Mouse (Mus musculus): ENCODE results near the gene Ocel1. TPM values are rescaled to one million over a fixed set of nuclear protein-coding genes. Genes with fewer than 3 reads are reported as not detected.

Gene Ocel1
- polyA plus RNA-seq, 1 experiment from 2014 or later: 5.3 TPM

DNA sequence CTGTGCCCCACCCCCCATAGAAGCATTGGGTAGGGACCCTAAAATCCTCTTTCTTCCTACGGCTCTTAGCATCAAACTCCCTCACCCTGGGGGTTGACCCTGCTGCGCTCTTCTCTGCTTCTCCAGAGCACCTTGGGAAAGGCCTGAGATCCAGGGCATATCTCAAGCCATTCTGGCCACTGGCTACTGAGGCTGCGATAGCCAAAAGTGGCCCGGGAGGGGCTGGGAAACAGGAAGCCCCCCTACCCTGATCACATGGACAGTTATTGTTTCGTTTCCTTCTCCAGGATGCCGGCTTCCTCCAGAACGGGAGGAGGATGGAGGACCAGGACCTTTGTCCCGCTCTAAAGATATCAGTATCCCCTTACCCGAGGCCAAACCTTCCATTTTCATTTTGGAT is 24.5 kb downstream of the Ocel1 start, which contains the start of gene Ushbp1:
Ushbp1 (minus strand) TSS at position 174 of the 400 bp plus-strand sequence.
- H3K27ac ChIP-seq (ENCODE audit: low read length): peak within 1 kb of the TSS; percentile 70
- H3K4me1 ChIP-seq (ENCODE audit: control insufficient read depth, insufficient read depth, low read length): peaks cover 10% of the 10 kb centered on the region
- H3K9ac ChIP-seq (ENCODE audit: low read depth, low read length): no peak within 1 kb of the TSS
- H3K4me3 ChIP-seq (ENCODE audit: low read depth, low read length): peak within 1 kb of the TSS; percentile 72
- H3K4me2 ChIP-seq (ENCODE audit: low read length): peak within 1 kb of the TSS; percentile 97
- WGBS: 84% methylated on average over 9 of the region's 9 CpGs
- no peak for ATAC-seq
- no peaks in the 10 kb centered on the region for H3K27me3 ChIP-seq (ENCODE audit: control insufficient read depth, insufficient read depth, low read depth, low read length)
- no peaks in the 10 kb centered on the region for H3K9me3 ChIP-seq (replicated peaks; ENCODE audit: control insufficient read depth, low read length, poor library complexity, severe bottlenecking)
- H3K36me3 ChIP-seq (ENCODE audit: control insufficient read depth, insufficient read depth, low read length): peaks cover 4% of the 10 kb centered on the region; the same call in 1 of the 2 replicates

- peaks cover 4% of the 10 kb centered on the region; the same call in 1 of the 2 replicates for H3K36me3 ChIP-seq (ENCODE audit: control insufficient read depth, insufficient read depth, low read length)
- H3K4me1 ChIP-seq (ENCODE audit: control insufficient read depth, insufficient read depth, low read length): peaks cover 10% of the 10 kb centered on the region
- peak within 1 kb of the TSS; percentile 70 for H3K27ac ChIP-seq (ENCODE audit: low read length)
- peak within 1 kb of the TSS; percentile 72 for H3K4me3 ChIP-seq (ENCODE audit: low read depth, low read length)
- H3K9me3 ChIP-seq (replicated peaks; ENCODE audit: control insufficient read depth, low read length, poor library complexity, severe bottlenecking): no peaks in the 10 kb centered on the region
- H3K27me3 ChIP-seq (ENCODE audit: control insufficient read depth, insufficient read depth, low read depth, low read length): no peaks in the 10 kb centered on the region
- peak; percentile 98 for ATAC-seq
- H3K4me2 ChIP-seq (ENCODE audit: low read length): peak within 1 kb of the TSS; percentile 97
- peak within 1 kb of the TSS; percentile 80 for H3K9ac ChIP-seq (ENCODE audit: low read depth, low read length)
- WGBS: under 1% methylated on average over 34 of the region's 34 CpGs
Observed at GRCm38 (mm10) chr8:71396639-71397305, 25.7 kb downstream of the Ocel1 start, which contains the start of gene Babam1. Babam1 (plus strand) TSS chr8:71396861.

GRCm38 (mm10) chr8:71397701-71398100 is 26.6 kb downstream of the Ocel1 start:
- no peak for ATAC-seq
- H3K4me2 ChIP-seq (ENCODE audit: low read length): peak overlapping the region; percentile 97
- peaks cover 4% of the 10 kb centered on the region; the same call in 1 of the 2 replicates for H3K36me3 ChIP-seq (ENCODE audit: control insufficient read depth, insufficient read depth, low read length)
- WGBS: 89% methylated on average over 12 of the region's 12 CpGs
- 0 out of 2 replicates have a peak overlapping the region, but pooled peaks have one; percentile 80 for H3K9ac ChIP-seq (ENCODE audit: low read depth, low read length)
- H3K4me1 ChIP-seq (ENCODE audit: control insufficient read depth, insufficient read depth, low read length): peaks cover 10% of the 10 kb centered on the region
- no peak overlapping the region for H3K27ac ChIP-seq (ENCODE audit: low read length)
- no peaks in the 10 kb centered on the region for H3K9me3 ChIP-seq (replicated peaks; ENCODE audit: control insufficient read depth, low read length, poor library complexity, severe bottlenecking)
- peak overlapping the region; percentile 72 for H3K4me3 ChIP-seq (ENCODE audit: low read depth, low read length)
- no peaks in the 10 kb centered on the region for H3K27me3 ChIP-seq (ENCODE audit: control insufficient read depth, insufficient read depth, low read depth, low read length)

- WGBS: 98% methylated on average over 2 of the region's 2 CpGs
- no peaks in the 10 kb centered on the region for H3K27me3 ChIP-seq (ENCODE audit: control insufficient read depth, insufficient read depth, low read depth, low read length)
- no peak overlapping the region for H3K27ac ChIP-seq (ENCODE audit: low read length)
- H3K4me3 ChIP-seq (ENCODE audit: low read depth, low read length): no peak overlapping the region
- peaks cover 4% of the 10 kb centered on the region; the same call in 1 of the 2 replicates for H3K36me3 ChIP-seq (ENCODE audit: control insufficient read depth, insufficient read depth, low read length)
- no peak for ATAC-seq
- no peak overlapping the region for H3K9ac ChIP-seq (ENCODE audit: low read depth, low read length)
- H3K4me2 ChIP-seq (ENCODE audit: low read length): no peak overlapping the region
- no peaks in the 10 kb centered on the region for H3K9me3 ChIP-seq (replicated peaks; ENCODE audit: control insufficient read depth, low read length, poor library complexity, severe bottlenecking)
- peaks cover 13% of the 10 kb centered on the region for H3K4me1 ChIP-seq (ENCODE audit: control insufficient read depth, insufficient read depth, low read length)
Observed at GRCm38 (mm10) chr8:71400826-71401225, 29.7 kb downstream of the Ocel1 start.

- no peak for ATAC-seq
Observed at GRCm38 (mm10) chr8:71401454-71401853, 30.4 kb downstream of the Ocel1 start.

GRCm38 (mm10) chr8:71402446-71402964 is 31.4 kb downstream of the Ocel1 start:
- WGBS: 88% methylated on average over 9 of the region's 9 CpGs
- H3K36me3 ChIP-seq (ENCODE audit: control insufficient read depth, insufficient read depth, low read length): peaks cover 4% of the 10 kb centered on the region; the same call in 1 of the 2 replicates
- no peak for ATAC-seq
- no peak overlapping the region for H3K4me3 ChIP-seq (ENCODE audit: low read depth, low read length)
- no peaks in the 10 kb centered on the region for H3K27me3 ChIP-seq (ENCODE audit: control insufficient read depth, insufficient read depth, low read depth, low read length)
- no peaks in the 10 kb centered on the region for H3K9me3 ChIP-seq (replicated peaks; ENCODE audit: control insufficient read depth, low read length, poor library complexity, severe bottlenecking)
- H3K4me2 ChIP-seq (ENCODE audit: low read length): no peak overlapping the region
- no peak overlapping the region for H3K9ac ChIP-seq (ENCODE audit: low read depth, low read length)
- H3K4me1 ChIP-seq (ENCODE audit: control insufficient read depth, insufficient read depth, low read length): peaks cover 17% of the 10 kb centered on the region
- H3K27ac ChIP-seq (ENCODE audit: low read length): no peak overlapping the region

More at GRCm38 (mm10) chr8:71401454-71401853, 30.4 kb downstream of the Ocel1 start:
- Histone ChIP-seq H3K9me3 (replicated peaks; ENCODE audit: control insufficient read depth, low read length, poor library complexity, severe bottlenecking) (no peaks in the 10 kb centered on the region), H3K4me2 (ENCODE audit: low read length) (no peak overlapping the region), H3K4me3 (ENCODE audit: low read depth, low read length) (no peak overlapping the region), H3K4me1 (ENCODE audit: control insufficient read depth, insufficient read depth, low read length) (peaks cover 16% of the 10 kb centered on the region), H3K27ac (ENCODE audit: low read length) (no peak overlapping the region), H3K36me3 (ENCODE audit: control insufficient read depth, insufficient read depth, low read length) (peaks cover 4% of the 10 kb centered on the region; the same call in 1 of the 2 replicates), H3K9ac (ENCODE audit: low read depth, low read length) (no peak overlapping the region), H3K27me3 (ENCODE audit: control insufficient read depth, insufficient read depth, low read depth, low read length) (no peaks in the 10 kb centered on the region)

DNA sequence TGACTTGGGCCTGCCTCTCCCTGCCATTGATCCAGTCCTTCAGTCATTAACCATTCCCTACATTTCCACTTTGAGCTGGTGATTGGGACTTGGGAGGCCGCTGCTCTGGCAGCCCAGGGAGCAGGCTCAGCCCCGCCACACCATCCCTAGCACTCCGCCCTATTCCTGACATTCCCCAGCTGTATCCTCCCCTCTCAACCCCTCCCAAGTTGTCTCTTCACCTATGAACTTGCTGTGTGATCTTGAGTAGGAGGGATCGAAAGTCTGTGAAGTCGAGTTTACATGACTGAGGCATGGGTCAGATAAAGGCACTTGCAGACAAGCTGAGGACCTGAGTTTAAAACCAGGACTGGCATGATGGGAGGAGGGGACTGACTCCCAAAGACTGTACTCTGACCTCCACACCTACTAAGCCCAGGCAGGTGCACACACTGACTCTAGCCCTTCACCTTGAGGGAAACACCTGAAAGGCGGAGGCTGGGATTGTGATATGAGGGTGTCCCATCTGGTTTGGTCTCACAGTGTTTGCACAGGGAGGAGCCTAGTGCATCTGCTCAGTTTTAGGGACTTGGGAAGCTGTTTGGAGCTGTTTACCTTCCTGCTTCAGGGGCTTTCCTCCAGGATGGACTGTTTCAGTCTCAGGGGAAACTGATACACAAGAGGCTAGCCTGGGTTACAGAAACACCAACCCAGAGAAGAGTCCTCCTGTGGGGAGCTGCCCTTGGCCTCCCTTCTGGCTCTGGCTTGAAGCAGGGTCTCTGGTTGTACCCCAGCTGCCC is 32.2 kb downstream of the Ocel1 start:
- no peak for ATAC-seq
- no peaks in the 10 kb centered on the region for H3K9me3 ChIP-seq (replicated peaks; ENCODE audit: control insufficient read depth, low read length, poor library complexity, severe bottlenecking)
- no peak overlapping the region for H3K9ac ChIP-seq (ENCODE audit: low read depth, low read length)
- no peak overlapping the region for H3K4me2 ChIP-seq (ENCODE audit: low read length)
- no peak overlapping the region for H3K27ac ChIP-seq (ENCODE audit: low read length)
- H3K4me3 ChIP-seq (ENCODE audit: low read depth, low read length): no peak overlapping the region
- WGBS: 88% methylated on average over 6 of the region's 6 CpGs
- H3K27me3 ChIP-seq (ENCODE audit: control insufficient read depth, insufficient read depth, low read depth, low read length): no peaks in the 10 kb centered on the region
- H3K4me1 ChIP-seq (ENCODE audit: control insufficient read depth, insufficient read depth, low read length): peaks cover 13% of the 10 kb centered on the region; the same call in 1 of the 2 replicates
- H3K36me3 ChIP-seq (ENCODE audit: control insufficient read depth, insufficient read depth, low read length): peaks cover 4% of the 10 kb centered on the region; the same call in 1 of the 2 replicates

- Histone ChIP-seq H3K9ac (ENCODE audit: low read depth, low read length) (no peak overlapping the region), H3K27ac (ENCODE audit: low read length) (no peak overlapping the region), H3K4me3 (ENCODE audit: low read depth, low read length) (no peak overlapping the region), H3K9me3 (replicated peaks; ENCODE audit: control insufficient read depth, low read length, poor library complexity, severe bottlenecking) (no peaks in the 10 kb centered on the region), H3K4me1 (ENCODE audit: control insufficient read depth, insufficient read depth, low read length) (peaks cover 13% of the 10 kb centered on the region; the same call in 1 of the 2 replicates), H3K36me3 (ENCODE audit: control insufficient read depth, insufficient read depth, low read length) (peaks cover 4% of the 10 kb centered on the region; the same call in 1 of the 2 replicates), H3K4me2 (ENCODE audit: low read length) (no peak overlapping the region), H3K27me3 (ENCODE audit: control insufficient read depth, insufficient read depth, low read depth, low read length) (no peaks in the 10 kb centered on the region)
- WGBS: 91% methylated on average over 8 of the region's 8 CpGs
- no peak for ATAC-seq
Observed at GRCm38 (mm10) chr8:71404011-71404410, 32.9 kb downstream of the Ocel1 start.

Measured in midbrain, embryonic 16.5 days (tissue).